Mouse (Mus musculus) heart, postnatal 0 days (tissue): Measurements from ENCODE around the gene Ugt1a10.
"Not testable (repeated sequence)": the region's sequence is repeated elsewhere in the genome, so short reads cannot be mapped to it uniquely, and the experiment has no call there.

Experiments used
- CTCF ChIP-seq: IDR thresholded peaks from 2 replicates; pipeline ENCODE4 v1.5.1; 2016; ENCODE audit warnings: antibody characterized with exemption, control low read depth, low read depth
- EP300 ChIP-seq: IDR thresholded peaks from 2 replicates; pipeline ENCODE4 v1.6.1; 2016; ENCODE audit warnings: antibody characterized with exemption, low read depth

- not testable (repeated sequence) for TF ChIP-seq CTCF, EP300
These were observed 80.2 kb downstream of the Ugt1a10 start for GRCm38 (mm10) chr1:88135229-88135904.
